Mouse (Mus musculus) liver, embryonic 14.5 days (tissue): ENCODE data around the gene Ccdc28b.

Source experiments
- CTCF ChIP-seq: IDR thresholded peaks from 2 replicates; pipeline ENCODE4 v1.5.1; 2016; ENCODE audit warnings: antibody characterized with exemption, low read depth, control low read depth
- EP300 ChIP-seq: IDR thresholded peaks from 2 replicates; pipeline ENCODE4 v1.6.1; 2016; ENCODE audit warnings: antibody characterized with exemption, low read depth

- no peak for TF ChIP-seq EP300
- TF ChIP-seq CTCF = no peak
Observed at GRCm38 (mm10) chr4:129661584-129661983, 37.8 kb upstream of the Ccdc28b start.
